Mouse (Mus musculus): ENCODE data around the gene Dnah17.

Gene Dnah17

DNA sequence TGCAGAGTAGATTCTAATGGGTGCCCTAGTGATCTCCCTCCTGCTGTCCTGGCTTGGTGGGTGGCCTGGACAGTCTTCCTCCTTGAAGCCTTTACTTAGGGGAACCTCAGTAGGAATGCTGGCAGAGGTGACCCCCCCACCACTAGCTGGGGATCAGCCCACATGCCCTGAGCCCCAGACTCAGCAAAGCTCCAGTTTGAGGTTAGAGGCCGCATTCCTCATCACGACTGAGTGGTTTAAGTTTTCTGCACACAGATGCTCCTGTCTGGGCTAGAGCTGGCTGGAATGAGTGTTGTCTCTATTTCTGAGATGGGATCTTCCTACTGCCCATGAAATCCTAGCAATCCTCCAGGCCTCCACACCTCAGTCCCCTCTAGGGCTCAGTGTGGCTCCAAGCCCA lies 106.3 kb downstream of the Dnah17 start:
- no peak for DNase-seq (ENCODE audit: low spot score in 2 of 2)

- no peak for DNase-seq (ENCODE audit: low spot score in 2 of 2)
Observed at GRCm38 (mm10) chr11:118023475-118023874, 107.0 kb downstream of the Dnah17 start.

- DNase-seq (ENCODE audit: low spot score in 2 of 2): peak in 1 of 2 experiments; percentile 66
Observed at GRCm38 (mm10) chr11:118021806-118022205, 108.6 kb downstream of the Dnah17 start.

- DNase-seq (ENCODE audit: low spot score in 2 of 2): no peak
Observed at GRCm38 (mm10) chr11:118018328-118018727, 112.1 kb downstream of the Dnah17 start.

DNA sequence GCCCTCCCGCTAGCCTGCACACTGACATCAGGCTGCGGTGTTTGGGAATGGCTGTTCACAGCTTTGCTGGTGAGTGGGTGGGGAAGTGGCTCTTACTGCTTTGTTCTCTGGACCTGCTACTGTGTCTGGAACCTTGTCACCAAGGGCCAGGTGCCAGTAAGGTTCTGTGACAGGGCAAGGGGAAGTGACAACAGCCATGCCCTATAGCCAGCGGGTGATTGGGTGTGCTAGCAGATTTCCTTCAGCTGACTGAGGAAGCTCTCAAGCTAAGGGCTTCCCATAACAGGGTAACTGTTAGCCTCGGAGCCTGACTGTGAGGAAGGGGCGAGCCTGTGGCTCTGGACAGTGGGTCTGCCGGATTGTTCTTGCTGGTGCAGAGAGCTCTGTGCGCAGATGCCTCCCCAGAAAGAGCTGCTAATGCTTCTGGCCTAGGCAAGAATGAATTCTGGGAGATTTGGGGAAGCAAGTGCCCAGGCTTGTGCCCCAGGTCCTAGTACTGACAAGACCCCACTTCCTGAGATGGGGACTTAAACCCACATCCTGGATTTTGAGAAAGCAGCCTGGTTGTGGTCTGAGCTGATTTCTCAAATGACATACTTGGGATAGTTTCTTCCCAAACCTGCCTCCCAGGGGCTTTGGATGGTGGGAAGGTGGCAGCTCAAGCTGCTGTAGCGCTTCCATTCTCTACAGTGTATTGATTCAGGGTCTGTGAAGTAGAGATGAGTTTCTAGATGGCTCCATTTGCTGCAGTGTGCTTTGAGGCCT lies 114.9 kb downstream of the Dnah17 start:
- DNase-seq (ENCODE audit: low spot score in 2 of 2): no peak

- no peak for DNase-seq (ENCODE audit: low spot score in 2 of 2)
Observed at GRCm38 (mm10) chr11:118014391-118014995, 115.9 kb downstream of the Dnah17 start.

- DNase-seq (ENCODE audit: low spot score in 2 of 2): no peak
Observed at GRCm38 (mm10) chr11:118013339-118013738, 117.1 kb downstream of the Dnah17 start.

- DNase-seq (ENCODE audit: low spot score in 2 of 2): no peak
Observed at GRCm38 (mm10) chr11:118012595-118012994, 117.8 kb downstream of the Dnah17 start.

DNA sequence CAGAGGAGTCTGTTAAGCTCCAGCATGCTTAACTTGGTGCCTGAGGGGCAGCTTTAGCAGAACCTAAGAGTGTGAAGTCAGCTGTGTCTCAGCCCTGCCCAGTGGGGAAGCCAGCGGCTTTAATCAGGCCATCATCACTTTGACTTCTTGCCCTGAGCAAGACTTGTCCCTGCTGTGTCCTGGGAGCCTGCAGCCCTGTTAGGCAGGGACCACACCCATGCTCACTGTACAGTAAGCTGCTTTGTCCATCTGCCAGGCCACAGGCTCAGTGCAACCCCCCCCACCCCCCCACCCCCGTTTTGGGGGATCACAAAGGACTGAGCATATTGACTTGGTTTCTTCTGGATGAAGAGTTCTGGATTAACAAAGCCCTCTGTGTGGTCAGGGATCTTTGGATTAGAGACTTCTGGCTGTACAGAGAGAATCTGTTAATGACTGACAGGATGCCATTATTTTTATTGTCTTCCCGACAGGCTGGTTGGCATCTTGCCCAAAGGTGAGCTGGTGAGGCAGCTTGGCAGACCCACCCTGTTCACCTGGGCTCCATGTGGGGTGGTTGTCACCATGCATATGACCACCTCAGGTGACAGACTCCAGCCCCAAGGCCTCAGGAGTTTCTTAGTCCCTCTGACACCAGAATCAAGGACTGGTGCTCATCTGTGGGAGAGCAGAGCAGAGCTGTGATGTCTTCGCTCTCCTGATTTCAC lies 120.4 kb downstream of the Dnah17 start:
- DNase-seq (ENCODE audit: low spot score in 2 of 2): no peak

DNA sequence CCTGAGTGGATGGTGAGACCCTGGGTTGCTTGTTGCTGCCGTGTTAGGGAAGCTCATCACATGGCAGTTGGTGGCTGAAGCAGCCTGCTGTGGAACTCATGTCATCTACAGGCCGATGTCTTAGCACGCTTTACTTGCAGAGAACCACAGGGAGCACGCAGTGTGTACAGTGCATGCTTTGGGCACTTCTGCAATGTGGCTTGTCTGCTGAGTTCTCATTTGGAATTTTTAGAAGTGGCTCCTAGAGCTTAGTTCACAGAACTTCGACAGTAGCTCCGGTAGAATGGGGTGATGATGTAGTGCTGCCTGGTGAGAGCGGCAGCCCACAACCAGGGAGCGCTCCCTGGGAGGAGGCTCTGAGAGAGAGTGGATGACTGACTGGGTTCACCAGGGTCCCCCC lies 121.6 kb downstream of the Dnah17 start:
- DNase-seq (ENCODE audit: low spot score in 2 of 2): no peak

DNA sequence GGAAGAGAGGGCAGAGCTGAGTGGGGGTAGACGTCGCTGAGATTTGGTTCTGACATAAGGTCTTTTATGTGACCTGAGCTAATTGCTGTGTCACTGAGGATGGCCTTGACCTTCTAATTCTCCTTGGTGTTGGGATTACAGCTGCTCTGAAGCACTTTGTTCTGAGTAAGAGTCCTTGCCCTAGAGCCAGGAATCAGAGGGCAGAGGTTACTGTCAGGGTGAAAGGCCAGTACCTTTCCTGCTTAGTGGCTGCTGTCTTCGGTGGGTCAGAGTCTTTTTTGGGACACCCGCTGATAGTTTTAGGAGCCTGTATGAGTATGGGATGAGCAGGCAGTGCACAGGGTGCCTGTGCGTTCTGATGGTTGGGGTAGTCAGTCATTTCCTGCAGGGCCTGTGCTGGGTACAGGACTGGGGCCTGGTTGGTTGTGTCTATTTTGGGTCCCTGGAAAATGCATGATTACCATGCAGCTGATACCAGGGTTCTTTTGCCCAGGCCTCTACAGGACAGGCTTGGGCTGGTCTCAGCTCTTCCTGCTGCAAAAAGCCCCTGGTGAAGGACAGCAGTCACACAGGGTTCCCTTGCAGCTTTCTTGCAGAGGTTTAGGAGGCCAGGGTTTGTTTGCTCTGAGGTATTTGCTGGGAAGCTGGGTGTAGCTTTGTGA lies 122.2 kb downstream of the Dnah17 start:
- DNase-seq (ENCODE audit: low spot score in 2 of 2): no peak

DNA sequence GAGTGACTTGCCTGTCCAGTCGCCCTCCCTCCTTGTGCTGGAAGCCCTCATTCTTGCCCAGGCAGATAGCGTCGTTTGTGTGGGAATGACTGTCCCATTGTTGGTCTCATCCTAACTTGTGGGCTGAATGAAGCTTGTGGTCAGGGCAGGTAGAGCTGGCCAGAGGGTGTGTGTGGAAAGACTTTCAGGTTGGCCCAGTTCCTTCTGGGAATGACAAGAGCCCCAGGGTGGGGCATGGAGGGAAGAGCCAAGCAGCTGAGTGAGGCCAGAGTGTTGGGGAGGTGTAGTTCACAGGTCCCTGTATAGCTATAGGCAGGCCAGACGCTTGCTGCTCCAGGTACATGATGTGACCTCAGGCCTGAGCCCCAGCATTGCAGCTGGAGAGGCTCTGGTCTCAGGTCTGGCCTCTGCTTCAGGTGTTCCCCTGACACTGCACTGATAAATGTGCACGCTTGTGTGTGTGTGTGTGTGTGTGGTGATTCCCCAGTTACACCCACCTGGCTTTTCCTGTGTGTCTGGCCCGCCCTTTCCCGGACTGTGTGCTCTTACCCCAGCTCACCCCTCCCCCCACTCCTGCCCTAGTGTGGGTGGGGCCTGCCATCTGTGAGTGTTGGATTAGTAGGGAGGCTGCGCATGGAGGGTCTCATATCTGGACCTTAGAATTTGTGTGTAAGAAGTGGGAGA lies 122.8 kb downstream of the Dnah17 start:
- no peak for DNase-seq (ENCODE audit: low spot score in 2 of 2)

GRCm38 (mm10) chr11:118004217-118004616 lies 126.2 kb downstream of the Dnah17 start:
- DNase-seq (ENCODE audit: low spot score in 2 of 2): no peak

DNA sequence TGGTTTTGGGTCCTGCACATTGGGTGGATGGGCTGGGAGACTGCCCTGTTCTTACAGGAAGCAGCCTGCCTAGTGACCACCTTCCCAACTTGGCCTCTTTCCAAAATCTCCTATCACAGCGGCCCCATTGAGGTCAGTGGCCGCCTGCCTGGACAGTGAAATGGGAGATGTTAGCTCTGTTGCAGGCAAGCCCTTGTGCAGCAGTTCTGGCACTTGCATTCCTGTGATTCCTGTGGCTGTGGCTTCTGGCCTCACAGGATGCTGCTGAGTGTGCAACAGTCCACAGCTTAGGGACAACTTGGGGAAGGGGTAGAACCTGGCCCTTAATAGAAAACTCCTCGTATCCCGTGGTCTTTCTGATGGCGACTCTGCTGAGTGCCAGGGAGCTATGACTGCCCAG lies 126.7 kb downstream of the Dnah17 start:
- DNase-seq (ENCODE audit: low spot score in 2 of 2): no peak

GRCm38 (mm10) chr11:118003176-118003575 lies 127.3 kb downstream of the Dnah17 start:
- no peak for DNase-seq (ENCODE audit: low spot score in 2 of 2)

- no peak for DNase-seq (ENCODE audit: low spot score in 2 of 2)
Observed at GRCm38 (mm10) chr11:118000565-118001215, 129.7 kb downstream of the Dnah17 start.

- DNase-seq (ENCODE audit: low spot score in 2 of 2): no peak
Observed at GRCm38 (mm10) chr11:118000083-118000482, 130.4 kb downstream of the Dnah17 start.

GRCm38 (mm10) chr11:117999260-117999934 lies 131.0 kb downstream of the Dnah17 start:
- no peak for DNase-seq (ENCODE audit: low spot score in 2 of 2)

DNA sequence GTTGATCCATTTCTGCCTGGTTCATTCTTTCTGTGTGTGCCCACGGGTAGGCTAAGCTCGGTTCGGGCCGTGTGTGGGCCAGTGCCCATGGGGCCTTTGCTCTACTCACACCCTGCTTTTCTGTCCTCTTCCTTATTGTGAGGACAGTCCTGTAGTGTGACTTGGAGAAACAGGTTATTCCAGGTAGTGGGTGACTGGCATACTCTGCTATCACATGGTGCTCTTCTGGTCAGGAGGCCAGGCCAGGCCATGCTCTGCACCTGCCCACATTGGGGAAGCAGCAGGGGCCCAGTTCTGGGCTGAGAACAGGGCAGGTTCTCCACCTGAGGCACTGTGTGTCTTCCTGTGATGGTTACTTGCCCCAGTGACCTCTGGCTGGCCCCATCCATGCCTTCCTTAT lies 132.1 kb downstream of the Dnah17 start:
- DNase-seq (ENCODE audit: low spot score in 2 of 2): no peak

DNA sequence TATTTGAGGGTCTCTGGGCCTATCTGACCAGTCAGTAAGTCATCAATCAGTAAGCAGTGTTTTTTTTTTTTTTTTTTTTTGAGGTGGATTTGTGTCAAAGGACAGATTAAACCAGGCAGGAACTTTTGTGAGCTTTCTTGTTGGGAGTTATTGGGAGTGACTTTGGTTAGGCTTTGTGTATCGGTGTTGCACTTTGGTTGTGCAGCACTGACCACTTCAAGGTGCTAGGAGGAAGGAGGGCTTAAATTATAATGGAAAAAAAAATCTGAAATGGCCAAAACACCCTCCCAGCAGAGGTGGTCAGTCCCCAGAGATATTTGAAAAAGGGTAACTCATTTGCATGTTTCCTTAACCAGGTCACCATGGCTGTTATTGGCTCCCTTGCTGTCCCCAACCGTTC lies 133.3 kb downstream of the Dnah17 start:
- DNase-seq (ENCODE audit: low spot score in 2 of 2): no peak

DNA sequence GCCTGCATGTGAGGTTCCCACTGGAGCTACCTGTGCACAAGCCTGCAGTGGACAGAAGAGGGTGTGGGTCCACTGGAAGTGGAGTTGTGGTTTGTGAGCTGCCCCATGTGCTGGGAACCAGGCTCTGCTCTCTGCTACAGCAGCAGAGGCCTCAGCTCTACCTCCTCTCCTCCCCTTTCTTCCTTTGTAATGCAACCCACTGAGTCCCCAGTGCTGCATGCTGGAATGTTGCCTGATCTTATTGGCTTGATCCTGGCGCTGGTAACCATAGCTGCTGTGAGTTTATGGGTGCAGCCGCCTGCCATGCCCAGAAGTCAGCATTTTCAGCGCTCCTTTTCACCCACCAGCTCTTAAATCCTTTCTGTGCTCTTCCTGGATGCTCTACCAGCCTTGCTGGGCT lies 134.4 kb downstream of the Dnah17 start:
- no peak for DNase-seq (ENCODE audit: low spot score in 2 of 2)
